Mouse (Mus musculus): ENCODE results near the gene Ftsj1. TPM values are rescaled to one million over a fixed set of nuclear protein-coding genes. Genes with fewer than 3 reads are reported as not detected.

Gene Ftsj1
- 49.5 and 51.0 TPM in 2 replicates for polyA plus RNA-seq (2014; fragmentation: Nextera tagmentation; extraction: Ambion mirVana)

GRCm38 (mm10) chrX:8252334-8253285 is at the start of gene Ftsj1:
Ftsj1 (minus strand) TSS chrX:8252406.
- peaks cover 5% of the 10 kb centered on the region; the same call in 1 of the 2 replicates for H3K36me3 ChIP-seq (replicated peaks; ENCODE audit: control insufficient read depth, insufficient read depth)
- H3K9me3 ChIP-seq (ENCODE audit: control insufficient read depth, low read length), result no peaks in the 10 kb centered on the region
- H3K9ac ChIP-seq, result peak within 1 kb of the TSS; percentile 70
- DNase-seq (ENCODE audit: low spot score) (peak; percentile 82), ATAC-seq (ENCODE audit: low FRiP score) (peak; percentile 94)
- 17% methylated on average over 45 of the region's 45 CpGs for WGBS
- H3K4me3 ChIP-seq (replicated peaks; ENCODE audit: low read length), result peak within 1 kb of the TSS; percentile 51
- H3K4me1 ChIP-seq (replicated peaks; ENCODE audit: control insufficient read depth, insufficient read depth, low read length), result peaks cover 6% of the 10 kb centered on the region; the same call in 1 of the 2 replicates
- peak within 1 kb of the TSS; percentile 68 for H3K27ac ChIP-seq
- H3K4me2 ChIP-seq (replicated peaks), result peak within 1 kb of the TSS; percentile 59
- H3K27me3 ChIP-seq (ENCODE audit: control insufficient read depth, insufficient read depth, low read length), result no peaks in the 10 kb centered on the region

DNA sequence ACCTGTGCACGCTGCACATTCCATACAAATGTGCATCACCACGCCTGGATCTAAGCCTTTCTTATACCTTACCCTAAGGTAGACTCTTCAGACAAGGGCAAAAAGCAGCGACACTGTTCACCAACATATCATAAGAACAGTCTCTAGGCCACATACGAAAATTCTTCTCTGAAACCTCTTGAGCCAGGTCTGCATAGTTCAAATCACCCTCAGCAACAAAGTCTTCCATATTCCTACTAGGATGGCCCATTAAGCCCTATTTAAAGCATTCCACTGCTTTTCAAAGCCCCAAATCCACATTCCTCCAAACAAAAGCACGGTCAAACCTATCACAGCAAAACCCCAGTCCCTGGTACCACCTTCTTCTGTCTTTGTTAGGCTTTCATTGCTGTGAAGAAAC is 36.4 kb upstream of the Ftsj1 start:
- no peaks in the 10 kb centered on the region for H3K27me3 ChIP-seq (ENCODE audit: control insufficient read depth, insufficient read depth, low read length)
- ATAC-seq (ENCODE audit: low FRiP score), result no peak
- WGBS, result 80% methylated on average over 5 of the region's 5 CpGs

DNA sequence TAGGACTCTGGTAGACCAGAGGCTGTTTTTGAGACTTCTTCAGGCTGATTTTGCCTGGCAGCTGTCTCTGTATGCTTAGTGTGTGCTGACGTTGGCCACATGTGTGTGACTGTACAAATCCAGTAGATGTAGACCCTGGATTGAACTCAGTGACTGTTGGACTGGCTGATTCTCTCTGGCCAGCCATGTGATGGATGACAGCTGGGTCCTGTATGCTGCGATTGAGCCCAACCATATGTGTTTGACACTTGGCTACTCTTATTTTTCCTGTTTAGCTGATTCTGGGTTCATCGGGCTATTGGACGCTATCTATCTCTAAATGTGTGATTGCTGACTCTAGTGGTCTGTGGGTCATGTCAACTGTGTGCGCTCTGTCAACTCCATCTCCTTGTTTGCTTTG is 21.9 kb upstream of the Ftsj1 start:
- H3K27me3 ChIP-seq (ENCODE audit: control insufficient read depth, insufficient read depth, low read length), result 0 out of 2 replicates have a peak, but pooled peaks cover 3% of the 10 kb centered on the region
- DNase-seq (ENCODE audit: low spot score), result no peak
- no peak for ATAC-seq (ENCODE audit: low FRiP score)
- WGBS, result 96% methylated on average over 5 of the region's 5 CpGs
- H3K4me1 ChIP-seq (replicated peaks; ENCODE audit: control insufficient read depth, insufficient read depth, low read length), result no peaks in the 10 kb centered on the region
- H3K4me2 ChIP-seq (replicated peaks), result no peak overlapping the region
- H3K9ac ChIP-seq, result no peak overlapping the region
- H3K9me3 ChIP-seq (ENCODE audit: control insufficient read depth, low read length), result no peaks in the 10 kb centered on the region
- H3K27ac ChIP-seq, result no peak overlapping the region
- H3K36me3 ChIP-seq (replicated peaks; ENCODE audit: control insufficient read depth, insufficient read depth), result no peaks in the 10 kb centered on the region
- no peak overlapping the region for H3K4me3 ChIP-seq (replicated peaks; ENCODE audit: low read length)

More for the DNA sequence above, 36.4 kb upstream of the Ftsj1 start:
- Histone ChIP-seq H3K4me1 (replicated peaks; ENCODE audit: control insufficient read depth, insufficient read depth, low read length) (no peaks in the 10 kb centered on the region), H3K9ac (no peak overlapping the region), H3K27ac (no peak overlapping the region), H3K4me2 (replicated peaks) (no peak overlapping the region), H3K36me3 (replicated peaks; ENCODE audit: control insufficient read depth, insufficient read depth) (no peaks in the 10 kb centered on the region), H3K4me3 (replicated peaks; ENCODE audit: low read length) (no peak overlapping the region), H3K9me3 (ENCODE audit: control insufficient read depth, low read length) (no peaks in the 10 kb centered on the region)
- DNase-seq (ENCODE audit: low spot score), result no peak

- no peaks in the 10 kb centered on the region for H3K9me3 ChIP-seq (ENCODE audit: control insufficient read depth, low read length)
- ATAC-seq (ENCODE audit: low FRiP score), result no peak
- no peaks in the 10 kb centered on the region for H3K4me1 ChIP-seq (replicated peaks; ENCODE audit: control insufficient read depth, insufficient read depth, low read length)
- no peak overlapping the region for H3K27ac ChIP-seq
- no peaks in the 10 kb centered on the region for H3K36me3 ChIP-seq (replicated peaks; ENCODE audit: control insufficient read depth, insufficient read depth)
- 0 out of 2 replicates have a peak, but pooled peaks cover 3% of the 10 kb centered on the region for H3K27me3 ChIP-seq (ENCODE audit: control insufficient read depth, insufficient read depth, low read length)
- no peak overlapping the region for H3K9ac ChIP-seq
- no peak overlapping the region for H3K4me3 ChIP-seq (replicated peaks; ENCODE audit: low read length)
- 28% methylated on average over 10 of the region's 10 CpGs for WGBS
- DNase-seq (ENCODE audit: low spot score), result no peak
- H3K4me2 ChIP-seq (replicated peaks), result peak overlapping the region; percentile 10; the same call in 1 of the 2 replicates
These were observed 19.8 kb upstream of the Ftsj1 start for GRCm38 (mm10) chrX:8272000-8272399.

DNA sequence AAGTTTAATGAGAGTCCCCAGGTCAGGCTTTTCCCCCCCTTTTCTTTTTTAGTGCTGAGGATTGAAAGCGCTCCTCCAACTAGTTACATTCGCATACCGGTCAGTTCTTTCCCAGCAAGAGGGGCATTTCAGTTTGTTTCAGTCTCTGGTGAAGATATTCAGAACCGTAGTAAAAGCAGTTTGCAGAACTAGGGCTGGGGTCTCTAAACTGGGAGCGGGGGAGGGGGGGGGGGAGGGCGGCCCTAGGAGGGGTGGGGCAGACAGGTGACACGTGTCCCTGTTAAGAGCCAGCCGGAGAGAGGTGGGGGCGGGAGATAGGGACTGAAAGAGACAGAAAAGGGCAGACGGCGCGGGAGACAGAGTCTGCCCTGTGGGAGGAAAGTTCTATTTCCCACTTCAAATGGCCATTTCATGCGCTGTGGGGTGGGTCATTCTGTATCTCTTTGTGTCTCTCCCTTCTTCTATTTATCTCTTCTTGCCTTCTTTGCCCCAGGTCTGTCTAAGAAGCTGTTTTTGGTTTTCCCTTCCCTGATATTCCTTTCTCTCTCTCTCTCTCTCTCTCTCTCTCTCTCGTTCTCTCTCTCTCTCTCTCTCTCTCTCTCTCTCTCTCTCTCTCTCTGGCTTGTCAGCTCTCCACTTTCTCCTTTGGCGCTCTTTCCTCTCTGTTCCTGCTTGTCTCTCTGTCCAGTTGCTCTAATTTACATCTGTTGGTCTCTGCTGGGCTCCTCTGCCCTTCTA is 19.0 kb upstream of the Ftsj1 start, which contains the start of gene Slc38a5:
Slc38a5 (plus strand) TSS at position 51 of the 738 bp plus-strand sequence.
- no peaks in the 10 kb centered on the region for H3K4me1 ChIP-seq (replicated peaks; ENCODE audit: control insufficient read depth, insufficient read depth, low read length)
- no peaks in the 10 kb centered on the region for H3K9me3 ChIP-seq (ENCODE audit: control insufficient read depth, low read length)
- H3K4me3 ChIP-seq (replicated peaks; ENCODE audit: low read length), result no peak within 1 kb of the TSS
- WGBS, result 25% methylated on average over 12 of the region's 15 CpGs
- 0 out of 2 replicates have a peak, but pooled peaks cover 3% of the 10 kb centered on the region for H3K27me3 ChIP-seq (ENCODE audit: control insufficient read depth, insufficient read depth, low read length)
- H3K9ac ChIP-seq, result no peak within 1 kb of the TSS
- ATAC-seq (ENCODE audit: low FRiP score), result no peak
- no peaks in the 10 kb centered on the region for H3K36me3 ChIP-seq (replicated peaks; ENCODE audit: control insufficient read depth, insufficient read depth)
- H3K27ac ChIP-seq, result no peak within 1 kb of the TSS
- DNase-seq (ENCODE audit: low spot score), result no peak
- H3K4me2 ChIP-seq (replicated peaks), result peak within 1 kb of the TSS; percentile 15

- 86% methylated on average over 3 of the region's 3 CpGs for WGBS
- no peak overlapping the region for H3K9ac ChIP-seq
- H3K4me2 ChIP-seq (replicated peaks), result no peak overlapping the region
- no peaks in the 10 kb centered on the region for H3K27me3 ChIP-seq (ENCODE audit: control insufficient read depth, insufficient read depth, low read length)
- H3K9me3 ChIP-seq (ENCODE audit: control insufficient read depth, low read length), result no peaks in the 10 kb centered on the region
- H3K4me3 ChIP-seq (replicated peaks; ENCODE audit: low read length), result no peak overlapping the region
- DNase-seq (ENCODE audit: low spot score), result no peak
- ATAC-seq (ENCODE audit: low FRiP score), result no peak
- H3K4me1 ChIP-seq (replicated peaks; ENCODE audit: control insufficient read depth, insufficient read depth, low read length), result no peaks in the 10 kb centered on the region
- H3K36me3 ChIP-seq (replicated peaks; ENCODE audit: control insufficient read depth, insufficient read depth), result no peaks in the 10 kb centered on the region
- no peak overlapping the region for H3K27ac ChIP-seq
These were observed 12.0 kb upstream of the Ftsj1 start for GRCm38 (mm10) chrX:8264222-8264621.

DNA sequence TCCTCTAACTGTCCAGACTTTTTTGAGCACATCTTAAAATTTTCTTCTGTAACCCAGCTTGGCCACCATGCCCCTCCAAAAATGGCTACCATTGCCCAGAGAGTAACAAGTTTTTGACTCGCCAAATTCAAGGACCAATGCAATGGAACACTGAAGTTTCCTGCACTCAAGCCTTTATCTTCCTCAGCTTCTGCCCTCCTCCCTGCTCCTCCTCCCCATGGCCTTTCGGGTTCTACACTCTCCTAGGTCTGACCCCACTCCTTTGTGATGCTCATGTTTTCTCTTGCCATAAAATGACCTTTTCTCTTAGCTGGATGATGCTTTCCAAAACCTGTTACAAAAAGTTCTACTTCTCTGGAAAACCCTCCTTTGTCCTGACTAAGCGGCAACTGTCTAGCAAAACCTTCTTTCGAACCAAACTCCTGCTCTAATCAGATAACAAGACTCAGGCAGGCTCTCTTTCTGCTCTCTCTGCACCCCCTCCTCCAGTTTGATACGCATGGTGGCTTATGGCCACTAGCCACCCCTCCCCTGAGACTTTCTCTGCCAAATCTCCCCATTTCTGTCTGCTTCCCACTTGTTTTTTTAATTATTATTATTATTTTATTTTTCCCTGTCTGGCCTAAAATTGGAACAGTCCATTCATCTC is 11.1 kb upstream of the Ftsj1 start:
- no peak overlapping the region for H3K4me3 ChIP-seq (replicated peaks; ENCODE audit: low read length)
- H3K4me1 ChIP-seq (replicated peaks; ENCODE audit: control insufficient read depth, insufficient read depth, low read length), result no peaks in the 10 kb centered on the region
- DNase-seq (ENCODE audit: low spot score) (no peak), ATAC-seq (ENCODE audit: low FRiP score) (no peak)
- H3K9ac ChIP-seq, result no peak overlapping the region
- no peaks in the 10 kb centered on the region for H3K9me3 ChIP-seq (ENCODE audit: control insufficient read depth, low read length)
- no peak overlapping the region for H3K4me2 ChIP-seq (replicated peaks)
- no peak overlapping the region for H3K27ac ChIP-seq
- no peaks in the 10 kb centered on the region for H3K36me3 ChIP-seq (replicated peaks; ENCODE audit: control insufficient read depth, insufficient read depth)
- no peaks in the 10 kb centered on the region for H3K27me3 ChIP-seq (ENCODE audit: control insufficient read depth, insufficient read depth, low read length)
- 82% methylated on average over 5 of the region's 5 CpGs for WGBS

GRCm38 (mm10) chrX:8259478-8259877 is 7.3 kb upstream of the Ftsj1 start:
- ATAC-seq (ENCODE audit: low FRiP score), result no peak
- WGBS, result 78% methylated on average over 12 of the region's 12 CpGs

More at GRCm38 (mm10) chrX:8259478-8259877, 7.3 kb upstream of the Ftsj1 start:
- H3K36me3 ChIP-seq (replicated peaks; ENCODE audit: control insufficient read depth, insufficient read depth), result no peaks in the 10 kb centered on the region
- no peak overlapping the region for H3K4me3 ChIP-seq (replicated peaks; ENCODE audit: low read length)
- H3K4me2 ChIP-seq (replicated peaks), result no peak overlapping the region
- no peaks in the 10 kb centered on the region for H3K27me3 ChIP-seq (ENCODE audit: control insufficient read depth, insufficient read depth, low read length)
- no peak for DNase-seq (ENCODE audit: low spot score)
- no peaks in the 10 kb centered on the region for H3K9me3 ChIP-seq (ENCODE audit: control insufficient read depth, low read length)
- H3K4me1 ChIP-seq (replicated peaks; ENCODE audit: control insufficient read depth, insufficient read depth, low read length), result no peaks in the 10 kb centered on the region
- H3K9ac ChIP-seq, result no peak overlapping the region
- no peak overlapping the region for H3K27ac ChIP-seq

All from hindbrain, embryonic 14.5 days (tissue).